Mouse (Mus musculus): ENCODE measurements at regions not wholly inside any gene's neighbourhood (a gene's known extent, or its start where the extent isn't known, plus 50 kb on each side); places are given as distances from the start of the nearest gene placed in this dataset.
A peak's percentile ranks its signal among the peaks of the same experiment; 100 is the strongest.

DNA sequence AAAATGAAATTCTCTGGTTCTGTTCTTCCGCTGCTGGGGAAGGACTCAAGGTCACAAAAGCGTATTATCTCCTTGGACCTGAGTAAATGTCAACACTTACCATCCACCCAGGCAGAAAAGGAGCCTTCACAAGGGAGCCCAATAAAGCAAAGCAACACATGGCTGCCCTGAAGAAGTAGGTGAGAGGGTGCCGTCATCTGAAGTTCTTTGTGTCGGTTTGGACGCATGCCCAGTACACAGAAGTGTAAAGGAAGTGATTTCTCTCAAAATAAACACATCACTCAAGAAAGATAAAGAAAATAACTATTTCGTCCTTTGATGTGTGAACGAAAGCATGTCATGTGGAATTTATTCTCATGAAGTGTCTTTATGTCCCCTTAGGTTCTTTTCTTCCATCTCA lies 559.0 kb upstream of the A1bg start:
- DNase-seq, result peak; percentile 22 to 24

DNA sequence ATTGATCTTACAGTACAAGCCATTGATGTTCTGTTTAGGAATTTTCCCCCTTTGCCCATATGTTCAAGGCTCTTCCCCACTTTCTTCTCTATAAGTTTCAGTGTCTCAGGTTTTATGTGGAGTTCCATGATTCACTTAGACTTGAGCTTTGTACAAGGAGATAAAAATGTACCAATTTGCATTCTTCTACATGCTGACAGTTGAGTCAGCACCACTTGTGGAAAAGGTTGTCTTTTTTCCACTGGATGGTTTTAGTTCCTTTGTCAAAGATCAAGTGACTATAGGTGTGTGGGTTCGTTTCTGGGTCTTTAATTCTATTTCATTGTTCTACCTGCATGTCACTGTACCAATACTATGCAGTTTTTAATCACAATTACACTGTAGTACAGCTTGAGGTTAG lies 551.1 kb upstream of the A1bg start:
- DNase-seq, result no peak

DNA sequence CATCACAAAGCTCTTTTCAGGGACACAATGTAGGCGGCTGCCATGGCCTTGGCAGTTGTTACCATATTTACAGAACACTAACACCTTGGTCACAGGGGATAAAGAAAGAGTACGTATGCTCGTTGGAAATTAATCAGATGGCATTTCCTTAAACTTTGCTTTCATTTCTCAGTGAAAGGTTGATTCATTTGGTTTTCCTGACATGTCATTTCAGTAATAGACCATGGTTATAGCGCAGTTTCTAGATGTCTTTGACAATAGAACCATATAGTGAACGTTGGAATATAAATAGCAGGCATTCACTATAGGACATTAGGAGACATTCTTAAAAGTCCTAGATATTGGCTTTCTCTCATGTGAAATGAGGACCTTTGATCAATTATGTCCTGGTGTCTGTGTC lies 532.2 kb upstream of the A1bg start:
- no peak for DNase-seq

DNA sequence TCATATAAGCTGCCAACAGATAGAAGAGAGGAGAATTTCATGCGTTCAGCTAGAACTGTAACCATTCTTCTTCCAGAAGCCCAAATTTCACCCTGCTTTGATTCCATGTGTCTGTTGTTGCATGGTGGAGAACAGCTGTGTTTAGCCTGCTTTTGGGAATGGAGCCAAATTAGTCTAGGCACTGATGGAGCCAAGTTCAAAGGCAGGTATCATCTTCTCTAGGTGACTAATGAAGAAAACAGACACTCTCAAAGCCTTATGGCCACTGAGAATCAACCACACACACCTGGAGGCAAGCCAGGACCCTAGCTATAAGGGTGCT lies 531.5 kb upstream of the A1bg start:
- DNase-seq, result no peak

DNA sequence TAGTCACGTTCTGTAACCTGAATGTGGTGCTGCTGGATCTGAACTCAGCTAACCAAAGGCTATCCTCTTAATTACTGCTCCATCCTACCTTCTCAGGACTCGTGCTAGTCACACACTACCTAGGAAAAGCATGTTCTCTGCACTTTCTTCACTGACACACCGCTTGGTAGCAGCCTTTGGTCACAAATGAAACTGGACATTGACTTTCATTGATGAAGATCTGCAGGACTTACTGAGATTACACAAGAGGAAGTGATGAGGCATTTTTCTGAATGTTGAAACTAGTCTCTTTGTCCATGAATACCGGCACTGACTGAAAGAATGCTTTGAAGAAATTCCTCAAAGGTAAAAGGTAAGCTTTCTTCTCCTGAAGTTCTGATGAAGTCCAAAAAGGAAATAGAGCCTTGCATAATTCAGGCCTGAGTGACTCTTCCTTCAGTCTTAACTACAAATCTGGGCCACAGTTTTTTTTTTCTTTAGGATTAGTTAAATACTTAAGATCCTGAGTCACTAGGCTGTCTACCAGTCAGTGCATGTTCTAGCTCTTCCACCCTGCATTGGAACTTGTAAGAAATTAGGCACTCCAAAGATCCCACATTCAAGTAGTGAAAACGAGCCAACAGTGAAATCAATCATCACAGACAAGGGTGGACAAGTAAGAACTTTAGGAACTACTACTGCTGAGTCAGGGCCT lies 531.0 kb upstream of the A1bg start:
- DNase-seq, result no peak

DNA sequence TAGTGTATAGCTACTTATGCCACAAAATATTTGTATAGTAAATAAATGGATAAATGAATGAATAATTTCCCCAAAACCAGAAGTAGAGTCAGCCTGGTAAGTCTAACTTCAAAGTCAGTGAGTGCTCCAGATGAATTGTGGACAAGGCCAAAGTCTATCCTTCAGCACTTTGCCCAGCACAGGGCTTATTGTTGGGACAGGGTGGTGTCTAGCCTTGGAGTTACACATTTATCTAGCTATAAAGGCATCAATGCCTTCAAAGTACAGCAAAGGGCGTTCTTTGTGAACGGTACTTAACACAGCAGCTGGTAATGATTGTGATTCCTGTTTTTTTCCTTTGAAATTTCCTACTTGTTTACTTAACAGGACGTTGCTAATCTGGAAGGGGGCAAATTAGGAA lies 527.4 kb upstream of the A1bg start:
- DNase-seq, result peak; percentile 20 to 55

DNA sequence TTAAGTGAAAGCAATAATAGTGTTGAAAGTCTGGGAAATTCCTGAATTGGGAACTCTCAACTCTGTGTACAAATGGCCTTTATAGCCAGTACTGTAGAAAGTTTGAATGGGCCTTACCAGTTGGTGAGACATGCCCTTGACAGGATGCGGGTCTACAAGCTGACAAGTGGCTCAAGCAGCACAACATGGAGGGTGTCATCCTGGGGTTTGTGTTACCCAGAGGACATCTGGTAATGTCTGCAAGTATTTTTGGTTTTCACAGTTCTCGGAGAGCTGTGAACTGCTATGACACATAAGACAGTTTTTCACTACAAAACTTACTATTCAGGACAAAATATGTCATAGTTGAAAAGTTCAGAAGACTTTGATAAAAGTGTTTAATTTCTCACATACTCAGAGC lies 525.7 kb upstream of the A1bg start:
- DNase-seq, result no peak

DNA sequence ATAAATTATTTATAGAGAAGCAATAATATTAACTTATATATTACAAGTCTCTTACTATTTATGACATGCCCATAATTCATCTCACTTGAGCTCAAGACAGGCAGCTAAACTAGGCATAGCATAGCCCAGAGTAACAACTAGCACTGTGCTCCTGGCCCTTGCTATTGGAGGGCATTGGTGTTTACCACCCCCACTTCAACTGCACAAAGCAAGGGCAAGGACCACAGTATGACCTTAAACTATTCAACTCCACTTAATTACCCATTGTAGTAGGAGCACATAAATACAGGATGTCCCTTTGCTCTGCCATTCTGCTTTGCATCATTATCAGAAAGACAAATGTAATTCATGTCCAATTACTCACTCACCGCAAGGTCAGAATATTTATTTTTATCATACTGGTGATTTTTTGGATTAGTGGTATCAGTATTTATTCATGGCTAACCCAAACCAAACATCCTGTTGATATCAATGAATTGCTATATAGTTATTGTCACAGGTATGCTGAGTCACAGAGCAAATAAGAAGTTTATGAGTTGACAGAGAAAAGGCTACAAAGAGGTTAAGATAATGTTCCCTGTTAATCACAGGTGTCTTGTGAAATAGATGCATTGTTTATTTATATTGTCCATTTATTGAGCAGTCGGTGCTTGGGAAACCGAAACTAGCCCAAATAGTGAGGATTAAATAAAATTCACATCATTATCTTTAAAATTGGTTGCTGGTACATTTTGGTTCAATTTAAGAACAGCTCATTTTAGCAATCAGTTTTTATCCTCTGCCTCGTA lies 523.4 kb upstream of the A1bg start:
- no peak for DNase-seq

DNA sequence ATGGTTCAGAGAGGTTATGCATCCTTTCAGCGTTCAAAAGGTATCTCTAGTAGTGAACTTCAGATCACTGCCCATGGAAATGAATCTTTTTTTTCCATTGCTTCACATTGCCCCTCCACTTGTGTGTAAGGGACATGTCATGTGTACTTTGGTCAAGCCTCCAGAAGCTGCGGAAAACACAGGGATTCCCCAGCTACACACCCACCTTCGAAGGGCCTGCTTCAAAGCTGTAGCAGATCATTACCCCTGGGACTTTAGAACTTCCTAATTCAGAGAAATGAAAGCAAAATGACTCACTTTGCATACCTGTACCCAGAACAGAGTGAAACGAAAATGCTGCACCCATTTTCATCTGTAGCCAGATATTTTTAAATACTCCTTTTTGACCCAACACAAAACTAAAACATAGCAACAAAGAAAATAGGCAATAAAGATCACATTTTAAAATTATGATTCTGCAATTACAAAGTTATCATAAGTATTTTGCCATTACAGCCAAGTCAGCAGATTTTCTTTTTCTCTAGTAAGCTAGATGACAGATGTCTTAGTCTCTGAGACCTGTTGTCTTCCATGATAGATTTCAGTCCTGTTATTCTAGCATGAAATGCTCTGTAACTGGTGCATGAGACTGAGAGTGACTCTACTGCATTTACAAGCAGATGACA lies 519.1 kb upstream of the A1bg start:
- no peak for DNase-seq

DNA sequence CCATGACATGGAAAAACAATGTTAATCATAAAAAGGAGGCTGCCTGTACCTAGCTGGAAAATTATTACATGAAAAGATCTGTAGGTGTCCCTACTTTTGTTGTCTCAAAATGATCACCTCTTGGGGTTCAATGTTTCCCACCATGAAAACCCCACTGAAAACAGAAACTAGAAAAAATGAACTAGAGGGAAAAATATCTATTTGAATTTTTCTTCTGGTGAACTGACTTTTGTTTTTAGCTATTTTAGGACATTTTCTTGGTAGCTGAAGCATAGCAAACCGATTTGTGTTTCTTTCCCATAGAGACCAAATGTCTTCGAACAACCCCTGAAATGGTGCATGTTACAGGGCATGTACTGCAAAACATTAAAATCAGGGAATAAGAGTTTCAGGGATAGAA lies 518.2 kb upstream of the A1bg start:
- DNase-seq, result no peak

DNA sequence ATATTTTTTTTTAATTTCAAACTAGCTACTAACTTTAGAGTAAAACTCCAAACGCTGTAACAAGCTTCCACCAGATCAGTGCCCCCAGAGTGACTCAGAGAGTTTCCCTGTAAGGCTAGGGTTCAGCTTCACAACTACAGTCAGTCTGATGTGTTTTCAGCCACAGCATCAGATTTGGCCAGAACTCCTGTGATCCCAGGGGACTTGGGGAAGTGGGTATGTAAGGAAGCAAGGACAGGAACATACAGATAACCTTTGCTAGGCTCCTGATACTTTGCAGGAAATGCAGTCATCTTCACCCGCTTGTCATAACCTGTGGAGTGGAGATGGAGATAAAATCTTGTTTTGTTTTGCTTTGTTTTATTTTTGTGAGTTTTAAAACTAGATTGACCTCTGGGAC lies 517.5 kb upstream of the A1bg start:
- DNase-seq, result peak; percentile 23 to 35

DNA sequence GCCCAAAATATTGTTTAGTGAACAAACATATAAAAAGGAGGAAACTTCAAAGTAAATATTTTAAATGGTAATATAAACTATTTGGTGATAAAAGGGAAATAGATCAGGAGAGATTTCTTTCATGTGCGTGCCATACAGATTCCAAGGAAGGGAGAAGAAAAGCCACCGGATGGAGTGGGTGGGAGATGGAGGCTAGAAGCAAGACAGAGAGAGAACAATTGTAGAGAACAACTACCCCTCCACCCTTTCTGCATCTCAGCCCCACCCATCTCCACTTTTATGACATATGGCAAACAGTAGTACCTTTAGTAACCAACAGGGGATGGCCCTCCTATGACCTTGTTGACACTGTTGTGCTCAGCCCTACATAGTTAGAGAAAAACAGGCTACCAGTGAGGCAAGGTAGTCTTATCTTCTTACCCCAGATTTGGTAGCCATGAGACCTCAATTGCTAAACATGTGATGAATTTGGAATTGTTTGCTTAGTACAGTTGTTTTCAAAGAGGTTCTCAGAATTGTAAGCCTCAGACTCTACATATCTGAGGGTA lies 516.9 kb upstream of the A1bg start:
- DNase-seq, result no peak

DNA sequence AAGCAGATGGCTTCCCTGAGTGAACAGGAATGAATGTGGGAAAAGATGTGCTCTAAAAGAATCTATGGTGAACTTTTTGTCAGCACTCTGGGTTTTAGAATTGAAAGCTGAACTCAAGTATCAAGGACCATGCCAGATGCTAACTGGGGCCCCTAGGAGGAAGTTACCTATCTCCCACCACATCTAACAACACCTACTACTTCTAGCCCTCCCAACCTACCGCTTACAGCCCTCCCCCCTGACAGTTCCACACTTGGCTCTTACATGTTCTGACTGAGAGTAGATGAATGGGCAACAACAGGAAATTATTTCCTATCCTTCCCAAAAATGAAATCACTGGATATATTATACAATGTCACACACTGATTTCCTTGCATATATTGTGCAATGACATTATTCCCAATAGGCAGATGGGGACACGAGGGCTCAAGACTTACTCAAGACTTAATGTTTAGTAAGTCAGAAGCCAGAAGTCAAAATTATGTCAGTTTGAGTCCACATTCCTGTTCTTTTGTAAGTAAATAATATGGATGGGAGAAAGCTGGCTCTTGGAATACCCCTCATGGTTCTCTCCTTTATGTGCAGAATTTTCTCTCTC lies 506.1 kb upstream of the A1bg start:
- no peak for DNase-seq

DNA sequence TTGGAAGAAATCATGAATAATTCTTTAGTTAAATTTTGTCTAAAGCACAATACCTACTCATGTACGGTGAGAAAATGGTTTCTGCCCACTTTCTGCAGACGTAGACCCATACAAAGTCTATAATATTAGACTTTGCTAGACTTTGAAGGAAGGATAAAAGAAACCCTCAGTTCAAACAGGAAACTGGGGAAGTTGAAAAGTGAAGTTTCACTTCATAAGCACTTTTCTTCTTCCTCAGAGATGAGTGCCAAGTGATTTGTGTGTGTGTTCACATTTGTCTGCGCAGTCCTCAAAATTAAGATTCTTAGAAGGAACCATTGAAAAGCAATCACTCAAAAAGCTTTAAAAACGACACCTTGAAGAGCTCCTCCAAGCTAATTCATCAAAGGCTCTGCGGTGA lies 500.2 kb upstream of the A1bg start:
- DNase-seq, result no peak

DNA sequence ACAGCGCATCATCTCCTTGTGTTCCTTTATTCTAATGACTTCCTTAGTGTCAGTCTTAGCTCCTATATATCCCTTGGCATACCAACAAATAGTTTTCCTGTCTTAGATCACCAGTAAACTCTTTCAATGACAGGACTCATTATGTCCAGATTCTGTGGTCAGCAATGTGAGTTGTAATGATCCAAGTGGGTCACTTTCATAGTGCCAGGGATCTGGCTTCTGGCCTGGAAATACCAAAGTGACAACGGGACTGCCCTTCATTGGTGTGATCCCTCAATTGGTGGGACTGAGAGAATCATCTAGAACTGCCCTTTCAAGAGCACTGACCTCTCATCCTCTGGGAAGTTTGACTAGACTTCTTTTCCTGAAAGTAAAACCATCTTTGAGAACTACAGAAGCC lies 494.7 kb upstream of the A1bg start:
- no peak for DNase-seq

DNA sequence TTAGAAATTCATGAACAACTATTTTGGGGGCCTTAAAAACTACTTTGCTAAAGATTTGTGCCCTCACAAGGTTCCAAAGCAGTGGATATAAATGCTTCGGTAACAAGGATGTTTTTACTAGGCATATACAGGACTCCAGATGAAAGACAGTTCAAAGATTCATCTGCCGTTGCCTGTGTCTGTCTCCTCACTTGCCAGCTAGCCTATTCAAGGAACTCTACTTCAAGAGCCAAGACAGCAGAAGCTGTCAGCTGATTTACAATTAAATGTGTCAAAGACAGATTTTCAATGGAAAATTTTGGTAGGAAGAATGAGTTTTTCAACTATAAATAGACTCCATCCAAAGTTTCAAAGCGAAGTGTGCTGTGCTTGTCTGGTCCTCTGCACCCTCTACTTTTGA lies 494.0 kb upstream of the A1bg start:
- no peak for DNase-seq

DNA sequence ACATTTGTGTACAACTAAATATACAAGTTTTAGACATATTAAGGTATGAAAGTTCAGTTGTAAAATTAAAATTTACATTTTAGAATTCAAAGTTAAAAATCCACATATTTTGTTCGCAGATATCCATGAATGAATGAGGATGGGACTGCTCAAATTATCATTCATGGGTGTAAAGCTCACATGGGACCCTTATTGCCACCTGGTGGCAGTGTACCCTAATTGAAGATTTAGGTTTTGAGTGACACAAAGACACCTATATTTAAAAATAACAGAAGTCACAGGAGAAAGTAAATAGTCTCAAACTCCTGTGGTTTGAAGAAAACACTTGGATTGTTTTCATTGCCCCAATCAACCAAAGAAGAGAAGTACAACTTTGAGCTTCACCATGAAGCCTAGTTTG lies 492.8 kb upstream of the A1bg start:
- peak in 1 of 2 experiments; percentile 32 for DNase-seq

DNA sequence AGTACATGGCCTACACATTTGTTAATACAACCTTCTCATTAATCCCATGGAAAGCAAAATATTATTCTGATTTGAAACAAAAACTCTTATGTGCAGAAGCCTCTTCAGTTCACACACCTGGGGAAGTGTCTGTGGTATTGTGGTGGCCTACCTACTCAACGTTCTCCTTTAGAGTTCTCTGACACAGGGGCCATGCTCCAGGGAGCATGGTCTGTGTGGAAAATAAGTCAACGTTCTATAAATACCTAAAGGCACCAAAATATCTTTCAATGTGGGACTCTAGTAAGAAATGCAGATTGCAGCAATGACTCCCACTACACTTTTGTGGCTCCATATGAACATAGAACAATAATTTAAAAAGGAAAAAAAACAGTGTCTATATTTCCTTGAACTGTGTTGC lies 489.0 kb upstream of the A1bg start:
- DNase-seq, result no peak

DNA sequence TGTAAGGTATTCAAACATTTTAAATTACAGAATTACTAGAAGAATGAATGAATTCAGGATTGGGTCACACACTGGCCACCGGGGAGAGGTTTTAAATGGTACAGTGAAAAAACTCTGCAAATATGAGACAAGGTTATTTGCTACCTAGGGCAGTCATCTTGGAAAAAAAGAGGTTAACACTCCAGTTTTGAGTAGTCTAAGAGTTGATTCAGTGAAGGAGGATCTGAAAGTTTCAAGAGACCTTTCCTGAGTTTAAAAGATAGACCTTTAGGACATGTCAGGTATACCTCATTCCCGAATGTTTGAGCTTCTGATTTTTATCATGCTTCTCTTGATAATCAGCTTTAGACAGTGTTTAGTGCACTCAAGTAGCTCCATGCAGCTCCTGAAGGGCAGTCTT lies 488.0 kb upstream of the A1bg start:
- DNase-seq, result no peak

DNA sequence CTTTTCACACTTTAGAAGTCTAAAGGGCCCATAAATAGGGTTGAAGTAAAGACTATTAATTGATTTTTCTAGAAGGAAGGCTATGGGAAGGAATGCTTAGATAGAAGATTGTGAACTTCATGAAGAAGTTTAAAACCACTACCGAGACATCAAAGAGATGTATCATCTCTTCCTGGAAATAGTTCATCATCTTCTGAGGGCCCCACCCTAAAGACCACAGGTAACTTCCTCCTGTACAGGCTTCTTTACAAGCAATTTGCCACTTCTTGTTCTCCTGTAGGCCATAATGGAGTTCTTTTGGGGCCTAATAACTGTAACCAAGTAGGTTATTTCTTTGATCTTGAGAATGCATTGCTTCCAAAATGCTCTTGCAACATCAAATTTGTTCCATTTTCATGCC lies 485.8 kb upstream of the A1bg start:
- DNase-seq, result no peak

DNA sequence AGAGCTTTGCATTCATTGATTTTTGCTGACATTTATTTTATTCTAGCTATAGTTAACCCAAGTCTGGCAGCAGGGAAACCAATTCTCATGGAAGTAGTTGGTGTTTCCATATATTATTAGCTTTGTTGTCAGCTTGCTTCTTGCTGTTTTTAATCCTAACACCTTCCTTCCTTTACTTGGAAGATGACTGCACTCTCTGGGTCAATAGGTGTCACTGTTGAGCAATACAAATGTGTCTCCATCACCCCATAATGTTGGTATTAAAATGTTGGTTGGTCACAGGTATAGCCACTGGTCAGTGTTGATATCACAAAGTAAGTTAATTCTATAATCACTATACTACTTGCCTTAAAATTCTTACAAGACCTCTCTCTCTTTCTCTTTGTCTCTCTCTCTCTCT lies 477.9 kb upstream of the A1bg start:
- peak in 1 of 2 experiments; percentile 20 for DNase-seq

DNA sequence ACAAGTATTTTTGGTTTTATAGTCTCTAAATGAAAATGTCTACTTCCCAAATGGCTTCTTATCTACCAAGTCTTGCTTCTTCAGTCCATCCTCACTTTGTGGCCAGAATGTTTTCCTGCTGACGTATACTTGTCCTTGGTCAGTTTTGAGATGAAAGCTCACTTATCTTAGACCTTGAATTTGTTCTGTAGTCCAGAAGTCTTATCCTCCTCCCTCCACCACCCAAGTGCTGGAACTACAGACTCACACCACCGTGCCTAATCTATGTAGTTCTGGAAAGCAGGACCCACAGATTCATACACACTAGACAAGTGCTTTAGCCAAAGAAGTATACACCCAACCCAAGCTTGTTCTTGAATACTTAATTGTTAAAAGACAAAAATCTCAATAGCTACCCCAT lies 477.2 kb upstream of the A1bg start:
- DNase-seq, result no peak

DNA sequence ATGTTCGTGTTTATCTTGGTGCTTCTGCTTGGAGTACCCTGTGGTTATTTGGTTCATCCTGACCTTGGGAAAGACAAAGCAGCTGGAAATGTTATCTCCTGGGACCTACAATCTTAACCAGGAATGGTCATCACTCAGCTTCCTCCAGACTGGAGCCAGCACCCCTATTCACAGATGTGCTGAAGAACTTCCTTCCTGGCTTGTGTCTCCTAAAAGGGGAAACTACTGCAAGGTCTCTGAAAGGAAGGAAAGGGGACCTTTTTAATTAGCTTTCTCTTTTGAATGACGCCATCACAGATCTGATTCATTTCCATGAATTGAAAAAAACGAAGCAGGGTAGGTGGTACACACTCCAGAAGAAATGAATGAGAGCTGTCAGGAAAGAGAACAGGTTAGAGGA lies 476.0 kb upstream of the A1bg start:
- no peak for DNase-seq

DNA sequence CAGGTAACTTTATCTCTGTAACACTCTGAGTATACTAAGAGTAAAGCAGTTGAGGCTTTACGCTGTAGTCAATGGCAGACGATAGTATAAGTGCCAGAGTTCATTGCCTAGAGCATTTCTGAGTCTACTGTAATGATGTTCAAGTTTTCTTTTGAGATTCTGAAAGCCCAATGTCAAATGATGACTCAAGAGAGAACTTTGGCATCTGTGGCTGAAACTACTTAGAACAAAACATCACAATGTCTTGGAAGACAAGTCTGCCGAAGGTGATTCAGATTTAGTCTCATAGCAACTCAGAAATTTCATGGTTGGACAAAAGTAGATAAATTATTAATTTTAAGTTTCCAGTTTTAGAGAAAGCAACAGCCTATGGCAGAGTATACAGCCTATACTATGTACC lies 474.2 kb upstream of the A1bg start:
- DNase-seq, result no peak

Data from kidney, postnatal 25 days (tissue).